Mouse (Mus musculus) frontal cortex, postnatal 25 days (tissue): ENCODE results near the gene Mpzl2.

Experiments used
- DNase-seq, 2 experiments: peaks; one replicate each; pipeline ENCODE4 v3.0.0; 2022; ENCODE audit warnings: low spot score in 2 of 2

Gene Mpzl2

DNA sequence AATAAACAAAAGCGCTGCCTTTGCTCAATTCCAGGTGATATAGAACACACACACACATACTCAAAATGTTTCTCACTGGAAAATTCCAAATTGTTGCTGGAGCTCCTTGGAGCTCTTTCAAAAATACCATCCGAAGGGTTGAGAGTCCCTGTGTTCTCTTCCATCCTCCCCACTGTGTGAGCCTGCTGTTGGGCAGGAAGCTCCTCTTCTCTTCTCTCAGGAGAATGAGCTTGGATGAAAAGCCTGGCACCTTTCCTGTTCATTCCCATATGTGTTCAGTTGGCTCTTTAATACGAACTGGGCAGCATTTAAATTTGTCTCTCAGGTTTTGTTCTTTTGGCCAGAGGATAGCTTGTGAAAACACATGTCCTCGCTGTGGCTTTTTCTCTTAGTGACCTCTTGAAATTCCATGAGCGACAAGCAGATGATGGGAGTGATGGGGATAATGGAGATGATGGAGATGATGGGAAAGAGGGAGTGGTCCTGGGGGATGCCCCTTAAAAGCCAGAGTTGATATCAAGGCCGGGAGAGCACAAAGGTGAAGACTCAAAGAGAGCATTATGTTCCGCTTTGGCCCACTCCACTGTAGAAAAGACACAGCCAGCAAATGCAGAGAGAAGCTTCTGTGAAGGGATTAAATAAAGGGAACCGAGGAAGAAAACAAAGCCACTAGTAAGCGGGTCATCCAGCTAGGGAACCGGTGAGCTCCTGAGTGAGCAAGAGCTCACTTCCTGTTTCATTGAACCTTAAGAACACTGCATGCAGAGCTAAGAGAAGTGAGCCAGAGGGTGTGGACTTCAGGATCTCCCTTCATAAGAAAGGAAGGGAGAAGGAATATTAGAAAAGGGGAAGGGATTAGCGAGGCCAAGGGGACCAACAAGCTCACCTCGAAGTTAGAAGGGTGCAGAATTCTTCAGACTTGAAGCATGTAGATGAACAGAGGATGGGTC lies 46.4 kb downstream of the Mpzl2 start:
- no peak for DNase-seq

DNA sequence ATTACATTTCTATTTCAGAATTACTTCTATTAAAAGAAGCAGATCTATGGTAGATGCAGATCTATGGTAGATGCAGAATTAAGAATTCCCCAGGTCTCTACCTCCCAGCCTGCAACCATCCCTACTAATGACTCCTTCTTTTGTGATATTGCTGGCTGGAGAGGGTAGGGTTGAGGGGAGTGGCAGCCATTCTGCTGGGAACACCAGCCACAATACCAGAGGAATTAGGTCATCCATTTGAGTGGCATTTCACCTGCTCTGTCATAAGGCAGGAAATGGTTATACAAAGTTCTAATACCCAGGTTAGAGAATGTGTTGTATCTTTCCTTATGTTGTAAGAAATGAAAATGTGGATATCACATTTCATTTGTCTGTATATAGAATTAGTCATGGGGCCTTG lies 48.4 kb downstream of the Mpzl2 start:
- DNase-seq, result no peak

DNA sequence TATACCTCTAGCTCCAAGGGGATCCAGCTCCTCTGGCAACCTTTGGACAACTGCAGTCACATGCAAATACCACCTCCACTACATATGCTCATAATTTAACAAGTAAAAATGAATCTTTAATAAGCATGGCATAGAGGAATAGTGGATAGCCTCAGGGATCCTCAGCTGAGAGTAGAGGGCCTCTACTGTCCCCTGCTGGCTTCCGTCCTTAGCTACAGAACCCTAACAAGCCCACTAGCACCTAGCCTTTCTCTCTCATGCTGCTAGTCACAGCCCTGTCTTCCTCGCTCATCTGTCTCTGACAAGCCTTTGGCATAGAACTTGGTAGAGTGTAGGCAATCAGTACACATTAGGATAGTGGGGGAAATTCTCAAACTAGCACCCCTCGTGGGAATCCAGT lies 51.2 kb downstream of the Mpzl2 start:
- DNase-seq, result no peak

DNA sequence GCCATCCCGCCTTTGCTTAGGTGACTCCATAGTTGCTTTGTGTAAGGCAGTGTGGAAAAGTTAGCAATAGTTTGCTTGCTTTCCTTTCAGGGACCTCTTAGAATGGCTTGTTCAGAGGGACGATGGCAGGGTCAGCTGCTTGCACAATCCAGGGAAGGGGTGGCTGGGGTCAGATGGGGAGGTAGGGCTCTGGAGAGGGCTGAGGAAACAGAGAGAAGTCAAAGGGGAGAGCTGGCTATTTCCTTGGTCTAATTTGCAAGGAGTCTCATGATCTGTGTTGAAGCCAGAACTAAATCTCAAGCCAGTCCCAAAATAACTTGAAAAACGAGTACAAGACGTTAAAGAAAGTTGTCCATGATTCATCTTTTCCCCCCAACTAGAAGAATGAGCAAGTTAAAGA lies 53.0 kb downstream of the Mpzl2 start:
- DNase-seq, result no peak

DNA sequence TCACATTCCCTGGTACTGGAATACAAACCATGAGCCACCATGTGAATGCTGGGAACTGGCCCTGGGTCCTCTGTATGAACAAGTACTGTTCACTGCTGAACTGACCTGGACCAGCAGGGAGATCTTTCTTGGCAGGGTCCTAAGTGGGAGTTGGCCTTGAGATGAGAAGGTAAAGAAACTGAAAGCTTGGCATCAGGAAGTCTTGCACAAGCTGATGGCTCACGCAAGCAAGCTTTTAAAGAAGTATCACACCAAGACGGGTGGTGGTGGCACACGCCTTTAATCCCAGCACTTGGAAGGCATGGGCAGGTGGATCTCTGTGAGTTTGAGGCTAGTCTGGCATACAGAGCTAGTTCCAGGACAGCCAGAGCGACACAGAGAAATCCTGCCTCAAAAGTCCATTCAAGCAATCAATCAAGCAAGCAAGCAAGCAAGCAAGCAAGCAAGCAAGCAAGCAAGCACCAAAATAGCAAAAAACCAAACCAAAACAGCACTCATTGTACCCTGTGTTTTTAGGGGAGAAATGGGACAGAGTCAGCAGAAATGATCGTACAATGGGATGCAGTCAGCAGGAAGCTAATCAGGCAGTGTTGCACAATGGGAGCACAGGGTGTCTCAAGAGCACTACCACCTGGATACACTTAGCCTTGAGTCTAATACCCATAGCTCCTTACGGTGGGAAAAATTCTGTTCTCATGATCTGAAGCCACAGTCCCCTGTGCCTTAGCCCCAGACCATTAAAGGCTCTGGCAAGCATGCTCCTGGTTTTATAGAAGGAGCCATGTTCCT lies 55.7 kb downstream of the Mpzl2 start:
- DNase-seq, result no peak

DNA sequence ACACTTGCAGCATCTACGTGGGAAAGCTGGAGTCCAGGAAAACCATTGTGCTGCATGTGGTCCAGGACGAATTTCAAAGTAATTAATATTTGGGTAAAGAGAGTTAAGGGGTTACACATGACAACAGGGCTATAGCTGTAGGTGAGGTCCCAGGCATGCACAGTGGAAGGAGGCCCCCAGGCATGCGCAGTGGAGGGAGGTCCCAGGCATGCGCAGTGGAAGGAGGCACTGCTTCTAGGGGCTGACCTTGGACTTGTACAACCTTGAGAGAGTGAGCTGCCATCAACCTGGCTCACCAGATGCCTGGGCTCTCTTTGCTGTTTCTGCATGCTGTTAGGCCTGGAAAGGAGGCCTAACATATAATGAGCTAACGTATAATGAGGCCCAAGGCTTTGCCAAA lies 58.3 kb downstream of the Mpzl2 start:
- DNase-seq, result no peak

DNA sequence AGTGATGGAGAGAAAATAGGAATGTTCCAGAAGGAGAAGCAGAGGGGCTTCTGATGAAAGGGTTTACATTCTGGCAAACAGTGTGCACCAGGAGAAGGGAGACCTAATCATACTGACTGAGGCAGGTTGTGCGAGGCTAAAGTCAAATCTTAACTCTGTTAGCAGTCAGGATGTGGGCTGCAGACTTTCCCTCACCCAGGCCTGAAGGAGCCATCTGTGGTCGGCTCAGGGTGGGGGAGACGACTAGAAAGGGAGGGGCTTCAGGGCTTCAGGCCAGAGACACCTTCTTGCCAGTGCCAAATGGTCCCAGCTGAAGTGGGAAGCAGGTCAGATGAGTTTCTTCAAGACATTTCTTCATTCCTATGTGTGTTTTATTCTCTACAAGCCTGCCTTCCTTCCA lies 58.8 kb downstream of the Mpzl2 start:
- DNase-seq, result no peak

DNA sequence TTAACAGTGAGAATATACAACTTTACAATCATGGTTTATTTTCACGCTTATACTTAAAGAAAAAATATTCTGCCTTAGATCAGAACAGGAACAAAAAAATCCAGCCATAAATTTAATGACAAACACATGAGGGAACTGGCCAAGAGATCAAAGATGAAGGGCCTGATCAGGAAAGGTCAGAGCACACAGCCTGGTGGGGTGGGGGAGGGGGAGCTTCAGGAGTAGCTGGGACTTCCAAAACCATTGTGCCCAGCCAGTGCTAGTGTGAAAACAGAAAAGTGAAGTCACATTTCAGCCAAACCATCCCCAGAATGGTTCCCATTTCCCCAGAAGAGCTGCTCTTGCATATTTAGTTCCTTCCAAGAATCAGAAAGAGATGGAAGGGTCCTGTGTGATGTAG lies 62.9 kb downstream of the Mpzl2 start:
- no peak for DNase-seq

DNA sequence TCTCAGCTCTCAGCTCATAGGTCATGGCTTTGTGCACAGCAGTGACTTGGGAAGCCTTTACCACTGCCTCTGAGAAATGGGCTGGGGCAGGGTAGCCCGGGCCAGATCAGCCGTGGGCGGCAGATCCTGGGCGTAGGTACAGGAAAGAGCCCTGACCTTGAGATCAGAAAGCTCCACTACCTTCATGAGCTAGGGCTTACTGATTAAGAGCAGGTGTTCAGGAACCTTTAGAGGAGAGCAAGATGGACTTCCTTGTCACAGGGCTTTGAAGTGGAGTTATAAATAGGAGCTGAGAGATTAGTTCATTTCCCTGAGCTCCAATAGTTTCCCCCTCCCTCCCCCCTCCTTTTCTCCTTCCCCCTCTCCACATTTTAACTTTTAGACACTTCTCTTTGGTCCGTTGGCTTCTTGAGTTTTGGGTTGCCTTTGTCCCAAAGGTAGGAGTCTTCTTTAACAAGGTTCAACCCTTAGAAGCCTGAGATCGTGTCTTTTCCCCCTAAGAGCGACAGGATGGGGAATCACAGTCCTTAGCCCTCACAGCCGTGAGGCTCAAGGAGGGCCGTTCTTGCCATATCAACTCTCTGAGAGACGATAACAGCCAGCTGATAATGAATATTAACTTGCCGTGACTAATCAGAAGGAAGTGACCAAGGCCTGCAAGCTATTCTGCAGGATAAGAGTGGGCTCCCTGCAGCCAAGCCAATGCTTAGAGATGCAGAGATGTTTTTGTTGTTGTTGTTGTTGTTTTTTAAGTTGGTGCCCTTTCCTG lies 63.8 kb downstream of the Mpzl2 start:
- no peak for DNase-seq
